Mouse (Mus musculus) CD4-positive, CD25-positive, alpha-beta regulatory T cell, adult 2 months (primary cell): ENCODE data around the gene Clec1b.

Source experiments
- DNase-seq: peaks from one replicate; pipeline ENCODE4 v3.0.0-alpha.2; 2012; ENCODE audit warnings: low read depth, low spot score

Gene Clec1b

GRCm38 (mm10) chr6:129408562-129408961, 11.5 kb downstream of the Clec1b start, which contains the start of gene Clec9a:
Clec9a (plus strand) TSS chr6:129408862.
- DNase-seq, result no peak

GRCm38 (mm10) chr6:129414177-129414576, 17.1 kb downstream of the Clec1b start:
- no peak for DNase-seq

- no peak for DNase-seq
These were observed 25.2 kb downstream of the Clec1b start for GRCm38 (mm10) chr6:129422311-129422710.

- no peak for DNase-seq
These were observed 26.1 kb downstream of the Clec1b start for GRCm38 (mm10) chr6:129423040-129423733.

- DNase-seq, result peak; percentile 67
These were observed 26.6 kb downstream of the Clec1b start for GRCm38 (mm10) chr6:129423734-129424072.

GRCm38 (mm10) chr6:129425217-129425616, 28.1 kb downstream of the Clec1b start:
- no peak for DNase-seq

GRCm38 (mm10) chr6:129425812-129426211, 28.7 kb downstream of the Clec1b start:
- DNase-seq, result no peak

GRCm38 (mm10) chr6:129427281-129427680, 30.2 kb downstream of the Clec1b start:
- no peak for DNase-seq

GRCm38 (mm10) chr6:129434239-129434638, 37.1 kb downstream of the Clec1b start:
- DNase-seq, result peak; percentile 39

GRCm38 (mm10) chr6:129436025-129436424, 38.9 kb downstream of the Clec1b start:
- DNase-seq, result no peak

GRCm38 (mm10) chr6:129438033-129438432, 40.9 kb downstream of the Clec1b start:
- DNase-seq, result no peak

- DNase-seq, result no peak
These were observed 52.6 kb downstream of the Clec1b start for GRCm38 (mm10) chr6:129449743-129450142.

GRCm38 (mm10) chr6:129451411-129452039, 54.4 kb downstream of the Clec1b start, which contains the start of gene Clec1a:
Clec1a (minus strand) TSS chr6:129452000.
- no peak for DNase-seq
